Mouse (Mus musculus) central nervous system, embryonic 14 days (tissue): ENCODE data around the gene Tsen15. TPM values are rescaled to one million over a fixed set of nuclear protein-coding genes. Genes with fewer than 3 reads are reported as not detected.

Experiments used
- polyA plus RNA-seq: library from polyadenylated mRNA; depleted of rRNA; stranded (reverse); fragments of >200 nt; gene quantifications from 2 replicates; pipeline ENCODE4 v1.2.3, GENCODE M21; 2012; rRNA removed

Gene Tsen15
- 33.5 and 37.6 TPM in 2 replicates for polyA plus RNA-seq

GRCm38 (mm10) chr1:152386188-152386835 is at the start of gene Tsen15:
TSS of gene Tsen15 (minus strand) at chr1:152386688.

DNA sequence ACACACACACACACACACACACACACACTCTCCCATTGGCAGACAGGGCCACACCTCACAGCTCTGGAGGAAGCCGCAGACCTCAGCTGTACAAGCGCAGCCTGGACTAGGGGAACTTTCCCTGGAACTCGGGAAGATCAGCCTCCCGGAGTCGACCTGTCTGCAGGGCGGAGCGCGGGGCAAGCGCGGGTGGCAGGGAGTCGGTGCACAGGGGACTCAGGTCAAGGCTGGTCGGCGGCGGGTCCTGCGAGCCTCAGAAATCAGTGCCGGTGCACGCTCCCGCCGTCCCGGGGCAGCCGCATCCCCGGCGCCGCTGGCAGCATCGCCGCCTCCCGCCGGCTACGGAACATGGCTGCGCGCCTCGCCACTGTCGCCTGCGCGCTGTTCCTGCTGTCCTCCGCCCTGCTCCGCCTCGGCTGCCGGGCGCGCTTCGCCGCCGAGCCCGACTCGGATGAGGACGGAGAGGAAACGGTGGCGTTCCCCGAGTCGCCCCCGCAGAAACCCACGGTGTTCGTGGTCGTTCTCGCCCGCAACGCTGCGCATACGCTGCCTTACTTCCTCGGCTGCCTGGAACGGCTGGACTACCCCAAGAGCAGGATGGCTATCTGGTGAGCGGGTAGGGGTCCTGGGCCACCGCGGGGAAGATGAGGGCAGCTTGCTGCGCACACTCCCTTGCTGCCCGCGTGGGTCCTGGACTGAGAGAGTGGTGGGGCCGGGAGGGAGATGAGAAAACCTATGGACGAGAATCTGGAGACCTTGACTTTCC is 13.5 kb upstream of the Tsen15 start, which contains the start of gene Colgalt2:
TSS of gene Colgalt2 (plus strand) at position 41 of the 766 bp plus-strand sequence.

Other genes with a start within 250 kb of the Tsen15 start
- 3.4 and 6.2 TPM in 2 replicates for gene Colgalt2, start 13.1 kb upstream of the Tsen15 start, polyA plus RNA-seq